Mouse (Mus musculus) cortical plate, adult 2 months (tissue): ENCODE results near the gene Rac1.

ENCODE experiments used
- CTCF ChIP-seq: fragments of 200-500 bp; IDR thresholded peaks from 2 replicates; pipeline ENCODE4 v1.5.1; 2011; ENCODE audit warnings: mild to moderate bottlenecking, control low read depth, low read length; ENCODE audit not compliant: insufficient read depth; ENCODE audit errors: extremely low read depth
- POLR2A ChIP-seq: fragments of 200-500 bp; IDR thresholded peaks from 2 replicates; pipeline ENCODE4 v1.6.1; 2011; ENCODE audit warnings: mild to moderate bottlenecking, low read length, control low read depth; ENCODE audit not compliant: insufficient read depth; ENCODE audit errors: extremely low read depth

GRCm38 (mm10) chr5:143505545-143505944 lies 22.3 kb downstream of the Rac1 start:
- no peak for TF ChIP-seq POLR2A
- TF ChIP-seq CTCF: no peak
